Mouse (Mus musculus) G1E (cell line): ENCODE data around the gene Neurod1. TPM values are rescaled to one million over a fixed set of nuclear protein-coding genes. Genes with fewer than 3 reads are reported as not detected.

Source experiments
- ATAC-seq: 2 replicates; pipeline ENCODE4 v1.8.0; 2016; ENCODE audit warnings: mild to moderate bottlenecking; ENCODE audit not compliant: insufficient number of reproducible peaks, poor library complexity, low FRiP score, severe bottlenecking; ENCODE audit errors: extremely low read depth
- DNase-seq: peaks from one replicate; pipeline ENCODE4 v3.0.0; 2012; ENCODE audit warnings: low spot score
- H3K27me3 ChIP-seq: 2 replicates; pipeline ENCODE4 v1.6.1; 2012; ENCODE audit warnings: mild to moderate bottlenecking, low read length, inconsistent platforms; ENCODE audit not compliant: insufficient read depth
- H3K36me3 ChIP-seq: replicated peaks from 2 replicates; pipeline ENCODE3; 2012; ENCODE audit warnings: mild to moderate bottlenecking, inconsistent platforms
- H3K4me1 ChIP-seq: 2 replicates; pipeline ENCODE4 v1.6.1; 2012; ENCODE audit warnings: low read depth, low read length, inconsistent platforms, mixed read lengths; ENCODE audit not compliant: insufficient read depth
- H3K4me3 ChIP-seq: 2 replicates; pipeline ENCODE4 v1.5.1; 2012; ENCODE audit warnings: low read depth, mild to moderate bottlenecking, inconsistent platforms, low read length, moderate library complexity, mixed read lengths
- H3K9me3 ChIP-seq: replicated peaks from 2 replicates; pipeline ENCODE4 v1.6.1; 2012; ENCODE audit warnings: inconsistent platforms
- CTCF ChIP-seq: IDR thresholded peaks from 2 replicates; pipeline ENCODE4 v1.5.1; 2012; ENCODE audit warnings: low read depth, low read length, inconsistent platforms, mixed read lengths
- GATA1 ChIP-seq: IDR thresholded peaks from 2 replicates; pipeline ENCODE4 v1.6.1; 2012; ENCODE audit warnings: borderline replicate concordance, low read length, inconsistent platforms, mixed read lengths
- GATA2 ChIP-seq: IDR thresholded peaks from 2 replicates; pipeline ENCODE4 v1.6.1; 2012; ENCODE audit warnings: low read depth, low read length, inconsistent platforms, borderline replicate concordance
- POLR2AphosphoS5 ChIP-seq: IDR thresholded peaks from 2 replicates; pipeline ENCODE4 v1.6.1; 2012; ENCODE audit warnings: low read depth, low read length, inconsistent platforms; ENCODE audit not compliant: insufficient replicate concordance
- TAL1 ChIP-seq: conservative IDR thresholded peaks from 2 replicates; pipeline ENCODE4 v1.6.1; 2012; ENCODE audit warnings: low read depth, low read length, inconsistent platforms, mixed read lengths
- polyA plus RNA-seq: library from polyadenylated mRNA; stranded (reverse); fragments of >175 nt; gene quantifications from 2 replicates; pipeline ENCODE4 v1.2.3, GENCODE M21; 2012
- total RNA-seq, 2 experiments: library from RNA; stranded (forward) in 1 of 2; stranded (reverse) in 1 of 2; fragments of 200-1000 nt in 1 of 2; fragments of >200 nt in 1 of 2; fragmentation: Nextera tagmentation in 1 of 2; gene quantifications; 2 replicates each; pipeline ENCODE4 v1.2.3; 2014 to 2017

Neurod1 gene
- total RNA-seq (2014; fragmentation: Nextera tagmentation), result not detected in 2 replicates
- total RNA-seq (2017), result 0.06 and 0.11 TPM in 2 replicates
- not detected in 2 replicates for polyA plus RNA-seq

DNA sequence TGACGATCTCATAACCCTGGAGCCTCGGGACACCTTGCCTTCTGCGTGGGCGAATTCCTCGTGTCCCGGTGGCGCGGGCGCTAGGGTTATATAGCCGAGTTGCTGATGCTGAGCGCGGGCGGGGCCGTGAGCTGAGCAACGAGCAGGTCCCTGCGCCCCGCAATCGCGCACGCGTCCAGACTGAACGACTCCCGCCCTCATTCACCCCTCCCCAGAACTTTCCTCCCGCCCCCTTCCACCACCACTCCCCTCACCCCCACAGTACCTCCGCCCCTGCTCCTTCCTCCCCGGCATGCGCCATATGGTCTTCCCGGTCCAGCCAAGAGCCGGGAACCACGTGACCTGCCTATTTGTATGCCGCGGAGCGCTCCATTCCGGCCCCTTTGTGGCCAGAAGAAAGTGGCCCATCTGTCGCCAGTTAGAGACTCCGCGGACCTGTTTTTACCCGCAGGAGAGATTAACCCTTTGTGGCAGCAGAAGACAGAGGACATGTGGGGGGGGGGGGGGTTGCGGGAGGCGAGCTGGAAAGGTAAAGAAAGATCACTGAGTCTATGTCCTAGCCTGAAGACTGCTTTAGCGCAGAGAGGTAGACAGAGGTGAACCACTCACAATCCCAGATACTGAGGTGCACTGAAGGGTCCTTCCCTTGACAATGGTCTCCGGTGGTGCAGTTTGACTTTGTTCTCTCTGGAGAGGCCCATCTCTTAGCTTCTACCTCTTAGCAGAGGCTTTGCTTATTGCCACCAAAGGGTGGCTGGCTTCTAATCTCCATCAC, at the start of gene Neurod1, which contains the start of gene Cerkl:
Gene Neurod1, minus strand, starts transcription at position 177 of the 775 bp plus-strand sequence.
Gene Cerkl, minus strand, starts transcription at position 211 of the 775 bp plus-strand sequence.
- Histone ChIP-seq H3K9me3 (no peaks in the 10 kb centered on the region), H3K36me3 (no peaks in the 10 kb centered on the region), H3K27me3 (peaks cover 4% of the 10 kb centered on the region; the same call in 1 of the 2 replicates), H3K4me1 (no peaks in the 10 kb centered on the region), H3K4me3 (no peak within 1 kb of the TSS)
- TF ChIP-seq GATA1 (no peak), GATA2 (no peak), CTCF (no peak), TAL1 (no peak), POLR2AphosphoS5 (no peak)
- DNase-seq, result no peak
- ATAC-seq, result no peak

DNA sequence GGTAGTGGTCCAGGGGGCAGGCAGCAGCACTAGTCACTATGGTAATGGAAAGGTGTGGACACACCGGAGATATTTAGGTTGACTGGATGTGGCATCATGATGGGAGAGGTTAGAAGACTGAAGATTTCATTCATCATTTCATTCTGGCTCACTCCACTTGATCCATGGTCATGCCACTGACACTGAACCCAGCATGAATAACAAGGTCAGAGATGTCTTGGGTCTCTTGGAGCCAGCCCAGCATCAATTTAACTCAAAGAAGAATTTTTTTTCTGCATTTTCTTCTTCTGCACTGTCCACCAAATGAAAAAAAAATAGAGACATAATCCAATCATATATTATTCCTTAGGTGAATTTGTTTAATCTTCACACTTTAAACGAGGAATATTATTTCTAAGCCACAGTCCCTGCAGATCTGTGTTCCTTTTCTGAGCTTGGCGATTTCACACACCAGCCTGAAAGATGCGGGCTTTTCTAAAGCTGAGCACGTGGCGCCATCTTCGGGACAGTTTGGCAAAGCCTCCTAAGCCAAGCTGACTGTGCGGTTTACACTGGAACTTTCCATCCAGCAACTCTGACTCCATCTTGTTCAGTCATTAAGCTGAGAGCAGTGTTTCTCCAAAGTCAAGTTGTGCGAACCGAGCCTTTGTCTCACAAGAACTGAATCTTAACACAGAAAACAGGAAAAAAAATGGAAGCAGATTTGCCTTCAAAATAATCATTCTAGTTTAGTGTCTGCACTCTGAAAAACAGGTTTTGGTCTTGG, 42.6 kb upstream of the Neurod1 start:
- no peaks in the 10 kb centered on the region for H3K9me3 ChIP-seq
- ATAC-seq (no peak), DNase-seq (peak; percentile 2)
- H3K4me1 ChIP-seq, result no peaks in the 10 kb centered on the region
- H3K4me3 ChIP-seq, result no peak overlapping the region
- peaks cover 16% of the 10 kb centered on the region for H3K27me3 ChIP-seq
- H3K36me3 ChIP-seq, result no peaks in the 10 kb centered on the region
- TF ChIP-seq GATA1, result no peak
- TF ChIP-seq POLR2AphosphoS5, result no peak
- no peak for TF ChIP-seq GATA2
- no peak for TF ChIP-seq TAL1
- TF ChIP-seq CTCF, result no peak; the same call in 1 of the 2 replicates

DNA sequence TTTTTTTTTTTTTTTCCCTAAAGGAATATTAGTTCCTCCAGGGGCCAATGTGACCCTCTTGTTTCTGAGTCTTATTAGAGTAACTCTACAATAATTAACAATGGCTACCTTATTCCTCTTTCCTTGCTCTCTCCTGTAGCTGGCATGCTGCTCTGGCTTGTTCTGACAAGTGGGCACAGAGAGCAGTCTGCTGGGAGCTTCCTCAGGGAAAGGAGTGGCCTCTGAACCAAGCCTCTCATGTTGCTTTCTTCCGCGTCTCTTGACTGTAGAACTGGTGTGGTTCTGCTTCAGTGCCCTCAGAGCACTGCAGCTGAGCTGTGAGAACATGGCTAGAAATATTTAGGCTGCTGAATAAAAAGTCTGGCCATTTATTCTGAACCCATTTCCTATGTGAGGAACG, 28.6 kb upstream of the Neurod1 start:
- Histone ChIP-seq H3K36me3 (no peaks in the 10 kb centered on the region), H3K4me3 (no peak overlapping the region), H3K4me1 (no peaks in the 10 kb centered on the region), H3K9me3 (no peaks in the 10 kb centered on the region), H3K27me3 (no peaks in the 10 kb centered on the region)
- TF ChIP-seq POLR2AphosphoS5 (no peak), GATA1 (no peak), GATA2 (no peak), CTCF (no peak), TAL1 (no peak)
- DNase-seq, result no peak
- no peak for ATAC-seq

DNA sequence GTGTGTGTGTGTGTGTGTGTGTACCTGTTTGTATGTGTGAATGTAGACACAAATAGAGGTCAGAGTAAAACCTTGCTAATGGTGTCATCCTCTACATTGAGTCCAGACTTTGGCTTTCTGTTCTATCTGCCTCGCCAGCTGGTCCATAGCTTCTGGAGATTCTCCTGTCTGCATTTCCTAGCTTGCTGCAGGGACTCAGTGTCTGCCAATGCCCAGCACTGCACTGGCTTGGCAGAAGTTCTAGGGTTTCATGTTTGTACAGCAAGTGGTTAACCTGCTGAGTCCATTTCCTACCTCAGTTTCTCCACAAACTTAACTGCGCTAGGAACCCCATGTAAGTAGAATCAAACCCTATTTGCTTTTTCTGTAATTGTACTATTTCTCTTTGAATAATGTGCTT, 26.0 kb upstream of the Neurod1 start:
- H3K4me3 ChIP-seq, result no peak overlapping the region
- ATAC-seq (no peak), DNase-seq (no peak)
- H3K27me3 ChIP-seq, result no peaks in the 10 kb centered on the region
- no peaks in the 10 kb centered on the region for H3K36me3 ChIP-seq
- TF ChIP-seq GATA2, result no peak
- H3K9me3 ChIP-seq, result no peaks in the 10 kb centered on the region
- no peaks in the 10 kb centered on the region for H3K4me1 ChIP-seq

DNA sequence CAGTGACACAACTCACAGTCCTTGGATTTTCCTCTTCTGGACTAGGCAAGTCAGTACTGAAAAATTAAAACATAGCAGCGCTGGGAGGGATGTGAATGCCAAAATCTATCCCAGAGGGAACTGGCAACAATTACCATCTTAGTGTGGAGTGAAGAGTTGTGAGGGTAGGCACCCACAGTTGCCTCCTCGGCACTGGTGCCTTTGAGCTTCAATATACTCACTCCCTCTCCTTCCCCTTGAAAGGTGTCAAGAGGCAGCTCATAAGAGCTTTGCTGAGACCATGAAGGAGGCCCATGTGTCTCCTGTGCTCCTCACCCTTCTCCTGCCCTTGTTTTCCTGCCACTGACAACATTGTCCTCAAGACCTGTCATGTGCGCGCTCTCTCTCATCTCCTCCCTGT, 5.9 kb upstream of the Neurod1 start:
- Histone ChIP-seq H3K27me3 (no peaks in the 10 kb centered on the region), H3K9me3 (no peaks in the 10 kb centered on the region), H3K4me3 (no peak overlapping the region), H3K4me1 (no peaks in the 10 kb centered on the region), H3K36me3 (no peaks in the 10 kb centered on the region)
- ATAC-seq, result no peak
- no peak for DNase-seq
- TF ChIP-seq CTCF (no peak), POLR2AphosphoS5 (no peak), TAL1 (no peak), GATA1 (no peak), GATA2 (no peak)

DNA sequence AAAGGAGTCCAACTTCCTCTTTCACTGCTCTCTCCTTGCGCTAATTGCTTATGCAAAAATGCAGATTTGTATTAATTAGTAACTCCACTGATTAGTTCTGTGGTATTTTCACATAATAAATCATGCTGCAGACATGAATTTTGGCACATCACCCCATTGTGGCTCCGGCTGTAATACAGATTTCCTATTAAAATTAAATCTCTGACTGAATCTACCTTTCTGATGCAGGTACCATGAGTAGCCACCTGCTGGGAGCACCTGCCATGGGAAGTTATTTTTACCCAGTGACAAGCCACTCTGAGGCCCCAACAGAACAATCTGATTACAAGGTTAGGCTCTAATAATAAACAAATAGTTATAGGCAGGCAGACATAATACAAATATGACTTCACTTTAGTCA, 5.3 kb upstream of the Neurod1 start:
- no peaks in the 10 kb centered on the region for H3K36me3 ChIP-seq
- no peaks in the 10 kb centered on the region for H3K27me3 ChIP-seq
- H3K9me3 ChIP-seq, result no peaks in the 10 kb centered on the region
- ATAC-seq (no peak), DNase-seq (no peak)
- TF ChIP-seq POLR2AphosphoS5 (no peak), GATA2 (no peak), GATA1 (no peak), CTCF (no peak), TAL1 (no peak)
- no peaks in the 10 kb centered on the region for H3K4me1 ChIP-seq
- no peak overlapping the region for H3K4me3 ChIP-seq
